Mouse (Mus musculus): ENCODE results near the gene Limch1.

DNA sequence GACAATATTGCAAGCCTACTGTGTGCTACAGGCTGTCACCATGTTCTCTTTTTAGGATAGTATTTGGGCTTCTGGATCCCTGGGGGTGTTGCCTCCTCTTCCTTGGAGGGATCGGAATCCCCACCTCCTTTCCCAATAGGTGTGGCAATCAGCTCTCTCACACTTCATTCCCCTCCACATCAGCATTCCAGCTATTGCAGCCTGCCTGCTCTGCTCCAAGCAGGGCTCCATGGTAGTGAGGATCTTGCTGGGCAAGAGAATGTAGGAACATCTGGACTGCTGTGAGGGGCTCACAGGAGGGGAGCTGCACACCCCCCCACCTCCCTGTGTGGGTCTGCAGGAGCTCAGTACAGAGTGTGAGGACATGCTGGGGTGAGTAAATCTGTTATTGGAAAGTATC is 152.6 kb downstream of the Limch1 start:
- TF ChIP-seq POLR2A (IDR thresholded peaks at IDR 0.05; ENCODE audit: borderline replicate concordance, low read depth, low read length), result no peak
- no peak for TF ChIP-seq CTCF (IDR thresholded peaks at IDR 0.05; ENCODE audit: low read depth, low read length)

Measured in bone marrow macrophage, adult 2 months (primary cell).